Mouse (Mus musculus) CH12.LX (cell line): Measurements from ENCODE around the gene Armc8. TPM values are rescaled to one million over a fixed set of nuclear protein-coding genes. Genes with fewer than 3 reads are reported as not detected.

ENCODE experiments used
- DNase-seq: peaks from one replicate; pipeline ENCODE4 v3.0.0-alpha.2; 2013; ENCODE audit errors: extremely low read depth
- H3K27ac ChIP-seq: 2 replicates; pipeline ENCODE4 v1.5.1; 2012; ENCODE audit warnings: low read depth, mild to moderate bottlenecking, control low read depth, moderate library complexity; ENCODE audit not compliant: insufficient read depth
- H3K27me3 ChIP-seq: replicated peaks from 2 replicates; pipeline ENCODE3; 2012; ENCODE audit warnings: inconsistent platforms
- H3K36me3 ChIP-seq, 2 experiments: replicated peaks in 1 of 2; 2 replicates each; pipeline versions ENCODE3 to v1.6.1; 2012; ENCODE audit warnings: inconsistent platforms in 1 of 2, low read length in 1 of 2, mild to moderate bottlenecking in 1 of 2, mixed read lengths in 1 of 2, moderate library complexity in 1 of 2; ENCODE audit not compliant: control insufficient read depth in 1 of 2, insufficient read depth in 1 of 2
- H3K4me1 ChIP-seq, 2 experiments: 2 replicates each; pipeline ENCODE4 v1.6.1; 2012; ENCODE audit warnings: inconsistent platforms in 1 of 2, moderate library complexity in 1 of 2; ENCODE audit not compliant: insufficient read depth in 2 of 2, control insufficient read depth in 1 of 2
- H3K4me2 ChIP-seq: 2 replicates; pipeline ENCODE4 v1.6.1; 2012; ENCODE audit warnings: low read depth, mild to moderate bottlenecking, control low read depth; ENCODE audit not compliant: poor library complexity, insufficient read depth, severe bottlenecking
- H3K4me3 ChIP-seq, 3 experiments: fragments of 150-350 bp in 1 of 3; sonication (generic) in 1 of 3; replicated peaks in 1 of 3; 2 replicates each; pipeline versions ENCODE3 to v1.5.1; 2011 to 2012; ENCODE audit warnings: low read depth in 2 of 3, low read length in 2 of 3, mild to moderate bottlenecking in 2 of 3, moderate library complexity in 2 of 3, control low read depth in 1 of 3, improper control_type of control experiment in 1 of 3, inconsistent platforms in 1 of 3, mixed read lengths in 1 of 3; ENCODE audit not compliant: poor library complexity in 1 of 3
- H3K79me2 ChIP-seq: replicated peaks from 2 replicates; pipeline ENCODE4 v1.6.1; 2012; ENCODE audit warnings: mild to moderate bottlenecking, moderate library complexity; ENCODE audit not compliant: control insufficient read depth, poor library complexity, insufficient read depth, severe bottlenecking; ENCODE audit errors: extremely low read depth
- H3K9ac ChIP-seq: 2 replicates; pipeline ENCODE4 v1.6.1; 2012; ENCODE audit warnings: low read depth, mild to moderate bottlenecking, control low read depth, moderate library complexity; ENCODE audit not compliant: insufficient read depth
- H3K9me3 ChIP-seq: replicated peaks from 2 replicates; pipeline ENCODE3; 2012; ENCODE audit warnings: low read length, inconsistent platforms, mixed read lengths
- CHD1 ChIP-seq: IDR thresholded peaks from 2 replicates; pipeline ENCODE4 v1.6.1; 2012; ENCODE audit warnings: low read depth, low read length, improper control_type of control experiment, inconsistent platforms
- CHD2 ChIP-seq: IDR thresholded peaks from 2 replicates; pipeline ENCODE4 v1.6.1; 2011; ENCODE audit warnings: low read length, improper control_type of control experiment
- CTCF ChIP-seq, 2 experiments: IDR thresholded peaks in 1 of 2; conservative IDR thresholded peaks in 1 of 2; 2 replicates each; pipeline ENCODE4 v1.5.1; 2011 to 2012; ENCODE audit warnings: low read depth in 2 of 2, low read length in 2 of 2, improper control_type of control experiment in 1 of 2, inconsistent platforms in 1 of 2, mild to moderate bottlenecking in 1 of 2, moderate library complexity in 1 of 2
- E2F4 ChIP-seq: IDR thresholded peaks from 2 replicates; pipeline ENCODE4 v1.6.1; 2011; ENCODE audit warnings: low read depth, low read length, improper control_type of control experiment; ENCODE audit not compliant: insufficient replicate concordance
- EP300 ChIP-seq: IDR thresholded peaks from 2 replicates; pipeline ENCODE4 v1.6.1; 2011; ENCODE audit warnings: low read length, improper control_type of control experiment
- HCFC1 ChIP-seq: IDR thresholded peaks from 2 replicates; pipeline ENCODE4 v1.6.1; 2012; ENCODE audit warnings: low read depth, mild to moderate bottlenecking, inconsistent platforms, low read length, improper control_type of control experiment
- IRF4 ChIP-seq: IDR thresholded peaks from 2 replicates; pipeline ENCODE4 v1.6.1; 2014; ENCODE audit warnings: low read depth, mild to moderate bottlenecking, inconsistent platforms, low read length, improper control_type of control experiment
- JUND ChIP-seq: conservative IDR thresholded peaks from 2 replicates; pipeline ENCODE4 v1.6.1; 2011; ENCODE audit warnings: low read depth, low read length, improper control_type of control experiment
- MAX ChIP-seq: IDR thresholded peaks from 2 replicates; pipeline ENCODE4 v1.6.1; 2011; ENCODE audit warnings: low read length, improper control_type of control experiment
- MAZ ChIP-seq: IDR thresholded peaks from 2 replicates; pipeline ENCODE4 v1.6.1; 2012; ENCODE audit warnings: low read depth, mild to moderate bottlenecking, inconsistent platforms, low read length, improper control_type of control experiment, moderate library complexity
- MEF2A ChIP-seq: IDR thresholded peaks from 2 replicates; pipeline ENCODE4 v1.6.1; 2014; ENCODE audit warnings: low read depth, mild to moderate bottlenecking, inconsistent platforms, low read length, improper control_type of control experiment, borderline replicate concordance
- MXI1 ChIP-seq: IDR thresholded peaks from 2 replicates; pipeline ENCODE4 v1.6.1; 2011; ENCODE audit warnings: mild to moderate bottlenecking, low read depth, low read length, improper control_type of control experiment
- MYC ChIP-seq: IDR thresholded peaks from 2 replicates; pipeline ENCODE4 v1.6.1; 2011; ENCODE audit warnings: low read depth, mild to moderate bottlenecking, improper control_type of control experiment, low read length
- NELFE ChIP-seq: IDR thresholded peaks from 2 replicates; pipeline ENCODE4 v1.6.1; 2011; ENCODE audit warnings: low read depth, low read length, improper control_type of control experiment
- POLR2AphosphoS2 ChIP-seq: IDR thresholded peaks from 2 replicates; pipeline ENCODE4 v1.6.1; 2011; ENCODE audit warnings: low read depth, low read length, improper control_type of control experiment
- RAD21 ChIP-seq: IDR thresholded peaks from 2 replicates; pipeline ENCODE4 v1.6.1; 2011; ENCODE audit warnings: low read depth, mild to moderate bottlenecking, low read length, improper control_type of control experiment, moderate library complexity
- RCOR1 ChIP-seq: conservative IDR thresholded peaks from 2 replicates; pipeline ENCODE4 v1.6.1; 2012; ENCODE audit warnings: low read depth, mild to moderate bottlenecking, inconsistent platforms, low read length, improper control_type of control experiment
- SMC3 ChIP-seq: IDR thresholded peaks from 2 replicates; pipeline ENCODE4 v1.6.1; 2011; ENCODE audit warnings: low read depth, low read length, improper control_type of control experiment
- USF2 ChIP-seq: conservative IDR thresholded peaks from 2 replicates; pipeline ENCODE4 v1.6.1; 2011; ENCODE audit warnings: low read depth, low read length, improper control_type of control experiment
- ZNF384 ChIP-seq: IDR thresholded peaks from 2 replicates; pipeline ENCODE4 v1.6.1; 2012; ENCODE audit warnings: low read depth, low read length, improper control_type of control experiment, inconsistent platforms
- dilution Hi-C: fragments of 300-500 bp; cut with MboI; formaldehyde crosslinking; loops from 2 replicates; pipeline ENCODE4 v1.14.3; 2020; ENCODE audit warnings: low sequenced_read_pairs; ENCODE audit not compliant: extremely low pct_unique_long_range_greater_than_20kb, extremely low pct_ligation_motif_present
- in situ Hi-C: fragments of 300-500 bp; cut with MboI; formaldehyde crosslinking; loops from 3 replicates; pipeline ENCODE4 v1.14.3; 2019; ENCODE audit warnings: low sequenced_read_pairs, low pct_ligation_motif_present, low pct_unique_long_range_greater_than_20kb, mixed read lengths
- polyA plus RNA-seq: library from polyadenylated mRNA; unstranded; fragments of >175 nt; gene quantifications from 2 replicates; pipeline ENCODE4 v1.2.1, GENCODE M21; 2012; ENCODE audit warnings: low read depth; ENCODE audit not compliant: insufficient read length
- total RNA-seq, 2 experiments: library from RNA; depleted of rRNA; stranded (reverse); fragments of 300-350 nt in 1 of 2; fragments of >200 nt in 1 of 2; gene quantifications; 2 replicates each; pipeline ENCODE4 v1.2.3; 2012 to 2014

Armc8 gene
- total and polyA plus RNA-seq, 3 experiments, result 9.3 to 16.9 (median 15.3) TPM

- H3K4me2 ChIP-seq, result no peak overlapping the region
- peaks cover 5 to 62% of the 10 kb centered on the region in 2 experiments for H3K36me3 ChIP-seq
- TF ChIP-seq SMC3 (no peak), MYC (no peak), RAD21 (no peak), CTCF (conservative IDR thresholded peaks at IDR 0.05 in 1 of 2, IDR thresholded peaks at IDR 0.05 in 1 of 2; ENCODE audit: low read depth in 2 of 2, low read length in 2 of 2) (no peak), CHD1 (no peak), USF2 (no peak), EP300 (no peak), MAX (no peak), MXI1 (no peak), JUND (no peak), HCFC1 (no peak), MAZ (no peak), POLR2AphosphoS2 (no peak)
- TF ChIP-seq, all 38 proteins: peak for 0
- H3K27me3 ChIP-seq, result no peaks in the 10 kb centered on the region
- DNase-seq, result no peak
- no peak overlapping the region for H3K4me3 ChIP-seq
- in situ Hi-C loops, result no loop called here
- H3K9me3 ChIP-seq, result no peaks in the 10 kb centered on the region
- no peaks in the 10 kb centered on the region for H3K79me2 ChIP-seq
- no peak overlapping the region for H3K9ac ChIP-seq
- H3K4me1 ChIP-seq, result peaks cover 0 to 6% of the 10 kb centered on the region in 2 experiments; a peak in 1 of 4 replicates
- H3K27ac ChIP-seq, result no peak overlapping the region
- dilution Hi-C loops, result no loop called here
Observed at GRCm38 (mm10) chr9:99505875-99506274, 62.8 kb downstream of the Armc8 start.

- Histone ChIP-seq H3K27ac (no peak overlapping the region), H3K9ac (no peak overlapping the region), H3K79me2 (no peaks in the 10 kb centered on the region), H3K9me3 (no peaks in the 10 kb centered on the region), H3K36me3 (peaks cover 20 to 66% of the 10 kb centered on the region in 2 experiments), H3K27me3 (no peaks in the 10 kb centered on the region), H3K4me2 (no peak overlapping the region), H3K4me1 (no peaks in the 10 kb centered on the region), H3K4me3 (no peak overlapping the region)
- in situ Hi-C loops (no loop called here), dilution Hi-C loops (no loop called here)
- no peak for TF ChIP-seq CHD2
- TF ChIP-seq RCOR1, result no peak
- no peak for TF ChIP-seq MYC
- TF ChIP-seq CHD1, result no peak
- no peak for TF ChIP-seq ZNF384
- TF ChIP-seq NELFE, result no peak
- no peak for TF ChIP-seq E2F4
- no peak for TF ChIP-seq IRF4
- no peak for TF ChIP-seq MEF2A
- TF ChIP-seq RAD21, result no peak
- TF ChIP-seq JUND, result no peak
- DNase-seq, result no peak
Observed at GRCm38 (mm10) chr9:99499336-99499735, 69.4 kb downstream of the Armc8 start.
